Mouse (Mus musculus) liver, embryonic 12.5 days (tissue): Measurements from ENCODE around the gene Lzts2. TPM values are rescaled to one million over a fixed set of nuclear protein-coding genes. Genes with fewer than 3 reads are reported as not detected.

Experiments
- ATAC-seq: fragments of 200-750 bp; cut with Nextera tagmentation; 2 replicates; pipeline ENCODE4 v1.8.0; 2017; ENCODE audit warnings: moderate number of reproducible peaks, mild to moderate bottlenecking, moderate library complexity
- H3K27ac ChIP-seq: fragments of 300-500 bp; sonication (generic); 2 replicates; pipeline ENCODE4 v1.5.1; 2016; ENCODE audit warnings: mild to moderate bottlenecking
- H3K27me3 ChIP-seq: fragments of 300-500 bp; sonication (generic); replicated peaks from 2 replicates; pipeline ENCODE4 v1.6.1; 2016; ENCODE audit warnings: mild to moderate bottlenecking, moderate library complexity
- H3K36me3 ChIP-seq: fragments of 300-500 bp; sonication (generic); 2 replicates; pipeline ENCODE4 v1.6.1; 2016; ENCODE audit warnings: mild to moderate bottlenecking, moderate library complexity
- H3K4me1 ChIP-seq: fragments of 300-500 bp; sonication (generic); 2 replicates; pipeline ENCODE4 v1.6.1; 2016
- H3K4me2 ChIP-seq: fragments of 300-500 bp; sonication (generic); 2 replicates; pipeline ENCODE4 v1.6.1; 2016; ENCODE audit warnings: mild to moderate bottlenecking, moderate library complexity
- H3K4me3 ChIP-seq: fragments of 300-500 bp; sonication (generic); 2 replicates; pipeline ENCODE4 v1.5.1; 2016; ENCODE audit warnings: mild to moderate bottlenecking, moderate library complexity
- H3K9ac ChIP-seq: fragments of 300-500 bp; sonication (generic); 2 replicates; pipeline ENCODE4 v1.6.1; 2016; ENCODE audit warnings: mild to moderate bottlenecking, moderate library complexity
- H3K9me3 ChIP-seq: fragments of 300-500 bp; sonication (generic); replicated peaks from 2 replicates; pipeline ENCODE4 v1.6.1; 2016; ENCODE audit warnings: mild to moderate bottlenecking, moderate library complexity
- WGBS: fragments of 180-500 bp; shearing (Covaris S2); methylation state at CpG from one replicate; pipeline ENCODE4 v1.1.7; 2016; ENCODE audit not compliant: insufficient replicate concordance; 5-methylcytosine and 5-hydroxymethylcytosine counted together
- polyA plus RNA-seq: library from polyadenylated mRNA; unstranded; fragments of >200 nt; fragmentation: Nextera tagmentation; extraction: Ambion mirVana; gene quantifications from 2 replicates; pipeline ENCODE4 v1.2.1, GENCODE M21; 2016

The Lzts2 gene
- polyA plus RNA-seq, 1 experiment from 2014 or later: 18.3 TPM

DNA sequence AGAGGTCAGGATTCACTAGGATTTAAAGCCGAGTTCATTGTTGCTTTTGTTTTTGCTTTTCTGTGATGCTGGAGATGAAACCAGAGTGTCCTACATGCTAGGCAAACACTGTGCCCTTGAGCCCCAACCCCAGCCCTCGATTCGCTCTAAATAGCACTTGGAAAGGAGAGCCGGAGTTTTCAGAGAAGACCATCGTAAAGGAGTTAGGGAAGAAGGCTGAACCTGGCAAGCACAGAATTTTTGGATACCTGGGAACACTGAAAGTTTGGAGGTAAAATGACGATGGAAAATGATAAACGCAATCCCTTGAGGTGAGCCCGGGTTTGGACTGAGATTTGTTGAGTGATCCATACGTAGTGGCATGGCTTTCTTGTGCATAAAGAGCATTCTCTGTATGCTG is 25.9 kb upstream of the Lzts2 start:
- Histone ChIP-seq H3K27ac (no peak overlapping the region), H3K4me1 (peaks cover 42% of the 10 kb centered on the region), H3K9me3 (no peaks in the 10 kb centered on the region)

DNA sequence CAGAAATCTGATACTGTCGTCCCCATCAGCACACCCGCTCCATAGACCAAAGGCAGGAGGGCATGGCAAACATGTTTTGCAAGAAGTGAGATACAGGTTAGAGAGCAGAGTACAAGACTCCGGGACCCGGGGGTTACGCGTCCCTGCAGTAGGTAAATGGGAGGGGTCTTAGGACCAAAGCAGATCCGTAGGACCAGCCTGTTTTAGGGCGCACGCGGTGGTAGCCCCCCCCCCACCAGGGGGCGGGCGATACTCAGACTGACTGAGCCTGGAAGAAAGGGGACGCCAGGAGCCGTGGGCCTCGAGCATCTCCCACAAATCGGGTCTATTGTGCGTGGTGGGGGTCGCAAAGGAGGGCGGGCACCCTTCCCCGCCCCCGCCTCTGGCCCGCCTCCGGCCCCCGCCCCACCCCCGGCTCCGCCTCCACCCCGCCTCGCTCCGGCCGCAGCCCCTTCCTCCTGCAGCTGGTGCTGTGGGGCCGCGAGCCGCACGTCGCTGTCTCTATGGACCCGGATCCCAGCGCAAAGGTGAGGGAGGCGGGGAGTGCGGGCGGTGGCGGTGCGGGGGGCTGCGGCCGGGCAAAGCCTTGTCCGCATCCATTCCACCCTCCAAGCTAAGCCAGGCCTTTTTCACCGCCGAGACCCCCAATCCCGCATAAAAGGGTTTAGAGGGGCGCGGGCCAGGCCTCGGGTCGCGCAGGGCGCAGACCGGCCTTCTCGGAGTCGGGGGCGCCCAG is 25.2 kb upstream of the Lzts2 start, which contains the start of gene Sema4g:
TSS of gene Sema4g (plus strand) at position 271 of the 736 bp plus-strand sequence.
- peak within 1 kb of the TSS; percentile 59 for H3K4me3 ChIP-seq
- WGBS: 2% methylated on average over 53 of the region's 58 CpGs
- peaks cover 42% of the 10 kb centered on the region for H3K4me1 ChIP-seq
- peaks cover 54% of the 10 kb centered on the region for H3K27me3 ChIP-seq
- no peaks in the 10 kb centered on the region for H3K36me3 ChIP-seq
- peak within 1 kb of the TSS; percentile 71 for H3K4me2 ChIP-seq
- H3K27ac ChIP-seq: peak within 1 kb of the TSS; percentile 69
- no peaks in the 10 kb centered on the region for H3K9me3 ChIP-seq
- H3K9ac ChIP-seq: peak within 1 kb of the TSS; percentile 63
- ATAC-seq: 0 out of 2 replicates have a peak, but pooled peaks have one; percentile 25

More for the DNA sequence above, 25.9 kb upstream of the Lzts2 start:
- Histone ChIP-seq H3K27me3 (peaks cover 54% of the 10 kb centered on the region), H3K9ac (no peak overlapping the region), H3K4me2 (peak overlapping the region; percentile 71), H3K36me3 (peaks cover 2% of the 10 kb centered on the region; the same call in 1 of the 2 replicates), H3K4me3 (peak overlapping the region; percentile 59; the same call in 1 of the 2 replicates)
- no peak for ATAC-seq
- WGBS: 44% methylated on average over 9 of the region's 9 CpGs

DNA sequence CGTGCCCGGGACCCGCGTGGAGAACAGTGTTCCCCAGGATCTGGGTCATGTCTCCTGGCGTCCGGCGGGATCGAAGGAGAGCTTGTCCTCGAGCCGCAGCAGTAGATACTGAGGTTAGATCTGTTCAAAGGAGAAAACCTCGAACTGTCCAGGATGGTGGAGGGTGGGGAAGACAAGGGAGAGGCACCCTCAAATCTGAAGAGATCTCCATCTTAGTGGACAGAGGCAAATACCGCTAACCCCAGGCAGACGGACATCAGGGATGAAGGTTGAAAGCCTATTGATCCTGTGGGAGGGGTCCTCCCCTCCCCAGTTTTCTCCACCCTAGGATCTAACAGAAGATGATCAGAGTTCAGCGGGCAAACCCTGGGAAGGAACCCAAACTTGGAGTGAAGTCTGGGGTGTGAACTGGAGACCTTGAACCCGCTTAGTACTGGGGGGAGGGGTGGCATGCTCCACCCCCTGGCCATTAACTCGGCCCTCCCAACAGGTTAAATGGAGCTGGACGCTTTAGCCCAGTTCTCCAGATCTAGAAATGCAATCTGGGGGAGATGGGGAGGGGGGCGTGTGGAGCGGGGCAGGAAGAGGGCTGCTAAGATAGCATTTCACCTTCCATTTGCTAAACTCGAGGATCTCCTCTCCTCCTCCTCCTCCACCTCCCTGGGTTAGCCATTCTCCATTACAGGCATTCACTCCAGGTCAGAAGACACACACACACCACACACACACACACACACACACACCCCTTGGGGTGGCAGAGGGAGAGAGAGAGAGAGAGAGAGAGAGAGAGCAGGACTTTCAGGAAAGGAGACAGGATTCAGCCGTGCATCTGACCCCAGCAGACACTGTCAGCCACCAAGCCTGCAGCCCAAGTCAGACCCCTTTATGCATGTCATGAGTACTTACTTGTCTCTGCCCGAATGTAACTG is 24.4 kb upstream of the Lzts2 start:
- ATAC-seq: 0 out of 2 replicates have a peak, but pooled peaks have one; percentile 11
- peak overlapping the region; percentile 59 for H3K4me3 ChIP-seq
- no peaks in the 10 kb centered on the region for H3K36me3 ChIP-seq
- peaks cover 54% of the 10 kb centered on the region for H3K27me3 ChIP-seq
- H3K4me2 ChIP-seq: peak overlapping the region; percentile 71
- H3K27ac ChIP-seq: peak overlapping the region; percentile 69
- H3K4me1 ChIP-seq: peaks cover 37% of the 10 kb centered on the region
- 9% methylated on average over 22 of the region's 22 CpGs for WGBS
- H3K9me3 ChIP-seq: no peaks in the 10 kb centered on the region
- peak overlapping the region; percentile 63 for H3K9ac ChIP-seq

DNA sequence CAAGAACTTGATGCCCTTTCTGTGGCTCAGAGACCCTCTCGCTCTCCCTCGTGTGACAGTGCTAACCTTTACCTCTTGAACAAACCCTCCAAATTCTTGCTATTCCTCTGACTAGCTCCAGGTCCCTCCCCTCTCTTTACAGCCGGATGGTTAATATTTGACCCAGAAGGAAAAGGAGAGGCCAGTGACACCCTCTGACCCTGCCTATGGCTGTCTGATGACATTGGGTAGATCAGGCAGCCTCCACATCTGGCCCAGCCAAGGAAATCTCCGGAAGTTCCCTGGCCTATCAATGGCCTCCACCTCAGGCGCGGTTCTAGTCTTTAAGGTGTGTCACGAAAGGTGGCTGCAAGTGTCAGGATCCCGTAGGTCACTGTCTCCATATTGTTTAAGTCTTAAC is 23.2 kb upstream of the Lzts2 start:
- H3K9ac ChIP-seq: no peak overlapping the region
- ATAC-seq: peak; percentile 10; the same call in 1 of the 2 replicates

DNA sequence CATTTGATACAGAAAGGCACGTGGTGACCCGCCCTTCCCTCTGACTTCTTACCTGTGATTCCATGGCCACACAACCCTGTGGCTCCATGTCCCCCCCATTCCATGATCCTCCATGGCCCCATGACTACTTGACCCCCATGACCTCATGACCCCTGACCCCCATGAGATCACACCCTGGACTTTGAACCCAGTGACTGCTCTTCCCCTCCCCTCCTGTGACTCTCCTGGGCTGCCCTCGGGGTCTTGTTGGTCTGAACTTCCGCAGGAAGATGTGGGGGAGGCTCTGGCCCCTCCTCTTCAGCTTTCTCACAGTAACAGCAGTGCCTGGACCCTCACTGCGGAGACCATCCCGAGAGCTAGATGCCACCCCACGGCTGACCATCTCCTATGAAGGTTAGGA is 22.0 kb upstream of the Lzts2 start:
- H3K36me3 ChIP-seq: peaks cover 8% of the 10 kb centered on the region; the same call in 1 of the 2 replicates
- no peak overlapping the region for H3K4me3 ChIP-seq
- H3K4me2 ChIP-seq: no peak overlapping the region; the same call in 1 of the 2 replicates
- no peak overlapping the region for H3K9ac ChIP-seq
- ATAC-seq: no peak
- no peak overlapping the region for H3K27ac ChIP-seq
- no peaks in the 10 kb centered on the region for H3K9me3 ChIP-seq
- H3K27me3 ChIP-seq: peaks cover 45% of the 10 kb centered on the region
- peaks cover 28% of the 10 kb centered on the region for H3K4me1 ChIP-seq
- 33% methylated on average over 7 of the region's 7 CpGs for WGBS

More for the DNA sequence above, 23.2 kb upstream of the Lzts2 start:
- Histone ChIP-seq H3K4me1 (peaks cover 27% of the 10 kb centered on the region), H3K4me2 (peak overlapping the region; percentile 71), H3K27ac (peak overlapping the region; percentile 57), H3K27me3 (peaks cover 54% of the 10 kb centered on the region), H3K9me3 (no peaks in the 10 kb centered on the region), H3K36me3 (0 out of 2 replicates have a peak, but pooled peaks cover 2% of the 10 kb centered on the region), H3K4me3 (no peak overlapping the region)
- 64% methylated on average over 8 of the region's 8 CpGs for WGBS

DNA sequence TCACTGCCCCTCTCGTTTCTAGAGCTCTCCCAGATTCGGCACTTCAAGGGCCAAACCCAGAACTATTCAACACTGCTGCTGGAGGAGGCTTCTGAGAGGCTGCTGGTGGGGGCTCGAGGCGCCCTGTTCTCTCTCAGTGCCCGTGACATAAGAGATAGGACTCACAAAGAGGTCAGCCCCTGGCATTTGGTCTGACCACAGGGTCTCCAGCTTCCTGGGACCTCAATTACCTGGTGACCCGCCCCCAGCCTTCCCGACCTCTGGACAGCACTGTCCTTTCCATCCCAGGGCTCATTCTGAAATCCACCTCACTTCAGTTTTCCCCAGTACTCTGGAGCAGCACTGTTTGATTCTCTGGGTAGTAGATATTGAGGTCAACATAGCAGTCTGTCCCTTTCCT is 21.5 kb upstream of the Lzts2 start:
- WGBS: 43% methylated on average over 7 of the region's 7 CpGs

DNA sequence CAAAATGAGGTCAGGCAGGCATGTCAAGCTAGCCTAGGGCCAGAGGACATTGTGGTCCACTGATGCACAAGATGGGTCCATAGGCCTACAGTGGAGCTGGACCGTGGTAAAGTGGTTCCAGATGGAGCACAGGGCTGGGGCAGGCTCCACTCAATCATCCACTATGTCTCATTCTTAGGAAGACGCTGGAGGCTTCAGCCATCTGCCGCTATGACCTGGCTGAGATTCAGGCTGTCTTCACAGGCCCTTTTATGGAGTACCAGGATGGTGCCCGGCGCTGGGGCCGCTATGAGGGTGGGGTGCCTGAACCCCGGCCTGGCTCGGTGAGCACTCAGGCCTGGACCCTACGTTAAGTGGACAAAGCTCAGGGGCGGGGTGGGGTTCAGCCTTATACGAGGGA is 16.4 kb upstream of the Lzts2 start:
- 81% methylated on average over 11 of the region's 11 CpGs for WGBS
- ATAC-seq: no peak
- no peak overlapping the region for H3K4me3 ChIP-seq

More for the DNA sequence above, 21.5 kb upstream of the Lzts2 start:
- Histone ChIP-seq H3K4me3 (no peak overlapping the region), H3K27me3 (peaks cover 41% of the 10 kb centered on the region), H3K9ac (no peak overlapping the region), H3K9me3 (no peaks in the 10 kb centered on the region), H3K4me2 (no peak overlapping the region; the same call in 1 of the 2 replicates), H3K27ac (no peak overlapping the region), H3K36me3 (peaks cover 13% of the 10 kb centered on the region), H3K4me1 (peaks cover 28% of the 10 kb centered on the region)
- no peak for ATAC-seq

DNA sequence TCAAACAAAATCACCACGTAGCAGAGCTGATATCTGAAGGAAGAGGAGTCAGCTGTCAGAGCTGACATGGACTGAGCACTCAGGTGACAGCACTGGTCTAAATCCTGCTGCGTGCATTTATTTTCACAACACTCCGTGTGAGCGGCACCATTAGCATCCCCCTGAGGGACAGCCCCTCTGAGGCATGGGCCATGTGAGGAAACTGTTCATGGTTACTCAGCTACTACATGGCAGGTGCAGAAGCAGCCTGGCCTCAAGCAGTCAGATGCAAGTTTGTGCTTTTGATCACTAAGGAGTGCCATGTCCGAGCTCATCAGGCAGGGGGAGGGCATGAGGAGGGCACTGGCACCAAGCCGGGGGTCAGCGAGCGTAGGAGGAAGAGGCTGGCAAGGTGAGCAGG is 14.6 kb upstream of the Lzts2 start:
- no peak overlapping the region for H3K4me2 ChIP-seq
- H3K36me3 ChIP-seq: peaks cover 58% of the 10 kb centered on the region
- ATAC-seq: no peak
- H3K4me3 ChIP-seq: no peak overlapping the region
- 82% methylated on average over 8 of the region's 8 CpGs for WGBS
- H3K4me1 ChIP-seq: peaks cover 14% of the 10 kb centered on the region
- no peak overlapping the region for H3K27ac ChIP-seq
- no peaks in the 10 kb centered on the region for H3K27me3 ChIP-seq
- H3K9me3 ChIP-seq: no peaks in the 10 kb centered on the region
- H3K9ac ChIP-seq: no peak overlapping the region

More for the DNA sequence above, 16.4 kb upstream of the Lzts2 start:
- no peak overlapping the region for H3K27ac ChIP-seq
- no peaks in the 10 kb centered on the region for H3K27me3 ChIP-seq
- H3K4me2 ChIP-seq: no peak overlapping the region
- peaks cover 40% of the 10 kb centered on the region for H3K36me3 ChIP-seq
- peaks cover 16% of the 10 kb centered on the region for H3K4me1 ChIP-seq
- H3K9ac ChIP-seq: no peak overlapping the region
- no peaks in the 10 kb centered on the region for H3K9me3 ChIP-seq

DNA sequence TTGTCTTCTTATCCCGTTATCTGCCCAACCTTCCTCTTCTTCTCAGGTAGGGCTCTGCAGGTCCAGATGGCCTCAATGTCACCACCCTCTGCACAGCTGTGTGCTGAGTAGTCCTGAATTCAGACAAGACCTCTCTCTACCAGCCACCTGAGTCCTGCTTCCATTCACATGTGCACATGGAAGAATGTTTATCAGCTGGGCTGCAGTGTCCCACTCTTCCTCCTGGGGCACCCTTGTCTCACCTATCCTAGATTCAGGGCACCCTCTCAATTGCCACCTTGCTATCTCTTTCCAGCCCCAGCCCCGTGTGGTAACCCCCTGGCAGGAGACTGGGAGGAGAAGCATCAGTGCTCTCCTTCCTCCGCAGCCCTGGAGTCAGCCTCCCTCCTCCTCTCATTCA is 11.9 kb upstream of the Lzts2 start:
- Histone ChIP-seq H3K27me3 (no peaks in the 10 kb centered on the region), H3K36me3 (peaks cover 54% of the 10 kb centered on the region), H3K27ac (peak overlapping the region; percentile 28; the same call in 1 of the 2 replicates), H3K9me3 (no peaks in the 10 kb centered on the region), H3K4me1 (peaks cover 23% of the 10 kb centered on the region), H3K9ac (no peak overlapping the region), H3K4me3 (no peak overlapping the region), H3K4me2 (no peak overlapping the region)
- 58% methylated on average over 3 of the region's 3 CpGs for WGBS
- ATAC-seq: no peak

DNA sequence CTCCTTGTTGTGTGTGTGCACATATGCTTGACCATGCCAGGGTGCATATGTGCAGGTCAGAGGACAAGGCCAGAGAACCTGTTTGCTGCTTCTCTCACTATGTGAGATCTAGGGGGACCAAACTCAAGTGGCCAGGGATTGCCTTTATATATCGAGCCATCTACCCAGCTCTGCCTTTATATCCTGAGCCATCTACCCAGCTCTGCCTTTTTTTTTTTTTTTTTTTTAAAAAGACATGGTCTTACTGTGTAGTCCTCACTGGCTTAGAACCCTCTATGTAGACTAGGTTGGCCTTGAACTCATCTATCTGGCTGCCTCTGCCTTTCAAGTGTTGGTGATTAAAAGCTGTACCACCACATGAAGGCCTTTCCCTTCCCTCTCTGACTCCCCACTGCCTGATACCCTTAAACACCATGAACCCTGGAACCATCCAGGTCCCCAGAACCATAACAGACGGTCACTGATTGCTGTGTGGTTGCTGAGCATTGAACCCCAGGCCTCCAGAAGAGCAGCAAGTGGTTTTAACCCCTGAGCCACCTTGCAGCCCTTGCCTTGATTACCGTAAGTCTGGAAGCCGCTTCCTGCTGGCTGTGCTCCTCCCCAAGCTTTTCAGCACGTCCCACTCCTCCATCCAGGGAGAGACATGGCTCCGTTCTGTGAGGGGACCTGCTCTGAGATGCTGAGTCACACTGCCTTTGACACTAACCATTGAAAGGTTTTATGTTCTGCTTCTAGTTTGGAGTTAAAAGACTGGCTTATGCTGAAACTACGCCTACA is 10.3 kb upstream of the Lzts2 start:
- Histone ChIP-seq H3K4me3 (no peak overlapping the region), H3K9me3 (no peaks in the 10 kb centered on the region), H3K4me1 (peaks cover 34% of the 10 kb centered on the region), H3K4me2 (no peak overlapping the region), H3K36me3 (peaks cover 58% of the 10 kb centered on the region), H3K9ac (no peak overlapping the region), H3K27me3 (no peaks in the 10 kb centered on the region), H3K27ac (no peak overlapping the region)
- no peak for ATAC-seq
- 81% methylated on average over 7 of the region's 7 CpGs for WGBS

DNA sequence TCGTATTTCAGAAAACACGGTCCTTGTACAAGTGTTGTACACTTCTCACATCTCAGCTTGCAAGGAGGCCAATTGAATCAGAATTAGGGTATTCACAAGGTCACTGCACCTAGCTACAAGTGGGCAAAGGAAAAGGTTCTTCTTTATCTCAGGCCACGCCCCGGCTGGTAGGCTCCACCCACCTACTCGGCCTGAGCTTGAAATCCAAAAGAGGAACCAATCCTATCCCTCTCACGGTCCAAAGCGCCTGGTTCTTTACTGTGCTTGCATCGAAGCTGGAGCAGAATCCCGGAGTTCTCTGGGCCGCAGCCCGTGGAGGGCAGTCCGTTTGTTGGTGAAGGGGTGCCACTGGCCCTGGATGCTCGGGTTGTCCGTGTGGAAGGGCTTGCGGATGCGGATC is 8.8 kb upstream of the Lzts2 start, which contains the start of gene Twnk:
TSS of gene Twnk (plus strand) at position 220 of the 400 bp plus-strand sequence.
- Histone ChIP-seq H3K4me1 (peaks cover 35% of the 10 kb centered on the region), H3K27me3 (no peaks in the 10 kb centered on the region), H3K4me3 (peak within 1 kb of the TSS; percentile 96), H3K27ac (peak within 1 kb of the TSS; percentile 81), H3K9me3 (no peaks in the 10 kb centered on the region), H3K4me2 (peak within 1 kb of the TSS; percentile 91), H3K9ac (peak within 1 kb of the TSS; percentile 85), H3K36me3 (peaks cover 68% of the 10 kb centered on the region)
- peak; percentile 19; the same call in 1 of the 2 replicates for ATAC-seq
- 9% methylated on average over 16 of the region's 16 CpGs for WGBS
